In genomic region chr2:141234306-141234705, GRCm38 (mm10) we compare ENCODE assay signal across 15 mouse cellular contexts.
DNase-seq lines count a peak whose midpoint lies in the region; ATAC-seq lines count a peak whose summit lies in the region.
"Had no signal": no experiment of that assay in that cellular context is flagged by ENCODE, and none has a peak within 500 bp of the region (broad histone marks: within the 10 kb centered on the region; RNA-seq: fewer than 3 reads in every experiment).

No protein-coding gene starts in this region.

- ATAC-seq in hindbrain, embryonic 11.5 days (ENCODE audit: low FRiP score): no peak
- ATAC-seq in hindbrain, embryonic 16.5 days: no peak
- no peak for ATAC-seq in midbrain, embryonic 11.5 days (ENCODE audit: low FRiP score)
- ATAC-seq in midbrain, embryonic 14.5 days (ENCODE audit: low FRiP score, low TSS enrichment): no peak
- no peak for ATAC-seq in embryonic facial prominence, embryonic 15.5 days (ENCODE audit: insufficient number of reproducible peaks, low FRiP score, low TSS enrichment, low read depth)
- ATAC-seq in neural tube, embryonic 11.5 days (ENCODE audit: insufficient read depth, low FRiP score, low TSS enrichment): no peak

- H3K4me3 ChIP-seq in hindbrain, embryonic 11.5 days (ENCODE audit: low read depth, low read length): no peak overlapping the region
- H3K4me3 ChIP-seq in hindbrain, embryonic 16.5 days (ENCODE audit: low read length): no peak overlapping the region
- no peak overlapping the region for H3K4me3 ChIP-seq in midbrain, embryonic 11.5 days (ENCODE audit: low read depth, low read length)
- H3K4me3 ChIP-seq in midbrain, embryonic 14.5 days (replicated peaks; ENCODE audit: low read depth, low read length): no peak overlapping the region
- no peak overlapping the region for H3K4me3 ChIP-seq in embryonic facial prominence, embryonic 15.5 days (replicated peaks)
- H3K4me3 ChIP-seq in neural tube, embryonic 11.5 days (ENCODE audit: low read depth, low read length): no peak overlapping the region
- H3K4me3 ChIP-seq: gastrocnemius, adult 2 months had no signal

- H3K27ac ChIP-seq in hindbrain, embryonic 11.5 days (ENCODE audit: low read depth, low read length): no peak overlapping the region
- H3K27ac ChIP-seq in hindbrain, embryonic 16.5 days (ENCODE audit: low read depth, low read length): no peak overlapping the region
- no peak overlapping the region for H3K27ac ChIP-seq in midbrain, embryonic 11.5 days (ENCODE audit: low read depth, low read length)
- H3K27ac ChIP-seq in midbrain, embryonic 14.5 days (replicated peaks; ENCODE audit: low read depth, low read length): no peak overlapping the region
- H3K27ac ChIP-seq in embryonic facial prominence, embryonic 15.5 days (replicated peaks): peak overlapping the region; percentile 74
- no peak overlapping the region for H3K27ac ChIP-seq in neural tube, embryonic 11.5 days (ENCODE audit: low read depth, low read length)
- H3K27ac ChIP-seq: gastrocnemius, adult 2 months had no signal

- no peak overlapping the region for H3K9ac ChIP-seq in hindbrain, embryonic 11.5 days (ENCODE audit: low read depth, low read length)
- no peak overlapping the region for H3K9ac ChIP-seq in hindbrain, embryonic 16.5 days (ENCODE audit: low read depth, low read length)
- H3K9ac ChIP-seq in midbrain, embryonic 11.5 days (ENCODE audit: low read length): no peak overlapping the region
- H3K9ac ChIP-seq in midbrain, embryonic 14.5 days (replicated peaks; ENCODE audit: low read length): no peak overlapping the region
- H3K9ac ChIP-seq in embryonic facial prominence, embryonic 15.5 days: no peak overlapping the region
- no peak overlapping the region for H3K9ac ChIP-seq in neural tube, embryonic 11.5 days (ENCODE audit: low read length)

- no peaks in the 10 kb centered on the region for H3K27me3 ChIP-seq in hindbrain, embryonic 11.5 days (ENCODE audit: control insufficient read depth, insufficient read depth, low read length)
- H3K27me3 ChIP-seq in hindbrain, embryonic 16.5 days (replicated peaks; ENCODE audit: control insufficient read depth, insufficient read depth, low read length): no peaks in the 10 kb centered on the region
- no peaks in the 10 kb centered on the region for H3K27me3 ChIP-seq in midbrain, embryonic 11.5 days (ENCODE audit: control insufficient read depth, insufficient read depth, low read length)
- no peaks in the 10 kb centered on the region for H3K27me3 ChIP-seq in midbrain, embryonic 14.5 days (ENCODE audit: control insufficient read depth, insufficient read depth, low read length)
- H3K27me3 ChIP-seq in embryonic facial prominence, embryonic 15.5 days: no peaks in the 10 kb centered on the region
- no peaks in the 10 kb centered on the region for H3K27me3 ChIP-seq in neural tube, embryonic 11.5 days (ENCODE audit: control insufficient read depth, insufficient read depth, low read length)

- no peaks in the 10 kb centered on the region for H3K36me3 ChIP-seq in hindbrain, embryonic 11.5 days (ENCODE audit: control insufficient read depth, insufficient read depth, low read length)
- no peaks in the 10 kb centered on the region for H3K36me3 ChIP-seq in hindbrain, embryonic 16.5 days (ENCODE audit: control insufficient read depth, insufficient read depth, low read length)
- H3K36me3 ChIP-seq in midbrain, embryonic 11.5 days (ENCODE audit: control insufficient read depth, insufficient read depth, low read length): no peaks in the 10 kb centered on the region
- H3K36me3 ChIP-seq in midbrain, embryonic 14.5 days (ENCODE audit: control insufficient read depth, insufficient read depth, low read length): no peaks in the 10 kb centered on the region
- no peaks in the 10 kb centered on the region for H3K36me3 ChIP-seq in embryonic facial prominence, embryonic 15.5 days
- H3K36me3 ChIP-seq in neural tube, embryonic 11.5 days (ENCODE audit: control insufficient read depth, insufficient read depth, low read length): no peaks in the 10 kb centered on the region
- H3K36me3 ChIP-seq: G1E had no signal

- H3K9me3 ChIP-seq in hindbrain, embryonic 11.5 days (ENCODE audit: control insufficient read depth, low read length): no peaks in the 10 kb centered on the region
- H3K9me3 ChIP-seq in hindbrain, embryonic 16.5 days (ENCODE audit: control insufficient read depth, low read length): no peaks in the 10 kb centered on the region
- H3K9me3 ChIP-seq in midbrain, embryonic 11.5 days (ENCODE audit: control insufficient read depth, low read length): no peaks in the 10 kb centered on the region
- no peaks in the 10 kb centered on the region for H3K9me3 ChIP-seq in midbrain, embryonic 14.5 days (ENCODE audit: control insufficient read depth, low read length)
- H3K9me3 ChIP-seq in embryonic facial prominence, embryonic 15.5 days (replicated peaks): no peaks in the 10 kb centered on the region
- H3K9me3 ChIP-seq in neural tube, embryonic 11.5 days (ENCODE audit: control insufficient read depth, low read length): no peaks in the 10 kb centered on the region

- H3K4me1 ChIP-seq in hindbrain, embryonic 11.5 days (replicated peaks; ENCODE audit: control insufficient read depth, insufficient read depth, low read length): 0 out of 2 replicates have a peak, but pooled peaks cover 2% of the 10 kb centered on the region
- H3K4me1 ChIP-seq in hindbrain, embryonic 16.5 days (ENCODE audit: control insufficient read depth, insufficient read depth, low read depth, low read length): peaks cover 3% of the 10 kb centered on the region; the same call in 1 of the 2 replicates
- no peaks in the 10 kb centered on the region for H3K4me1 ChIP-seq in midbrain, embryonic 11.5 days (ENCODE audit: control insufficient read depth, insufficient read depth, low read length)
- H3K4me1 ChIP-seq in midbrain, embryonic 14.5 days (ENCODE audit: control insufficient read depth, insufficient read depth, low read length): peaks cover 11% of the 10 kb centered on the region; the same call in 1 of the 2 replicates
- peaks cover 21% of the 10 kb centered on the region for H3K4me1 ChIP-seq in embryonic facial prominence, embryonic 15.5 days
- no peaks in the 10 kb centered on the region for H3K4me1 ChIP-seq in neural tube, embryonic 11.5 days (ENCODE audit: control insufficient read depth, insufficient read depth, low read length)

- no peak overlapping the region for H3K4me2 ChIP-seq in hindbrain, embryonic 11.5 days (replicated peaks; ENCODE audit: low read depth, low read length)
- H3K4me2 ChIP-seq in hindbrain, embryonic 16.5 days (ENCODE audit: low read length): no peak overlapping the region
- no peak overlapping the region for H3K4me2 ChIP-seq in midbrain, embryonic 11.5 days
- no peak overlapping the region for H3K4me2 ChIP-seq in midbrain, embryonic 14.5 days (ENCODE audit: low read length)
- no peak overlapping the region for H3K4me2 ChIP-seq in embryonic facial prominence, embryonic 15.5 days (replicated peaks)
- H3K4me2 ChIP-seq in neural tube, embryonic 11.5 days (ENCODE audit: low read depth): no peak overlapping the region
- H3K4me2 ChIP-seq: liver, embryonic 11.5 days had no signal

- 50% methylated on average over 8 of the region's 8 CpGs for WGBS in hindbrain, embryonic 11.5 days
- WGBS in hindbrain, embryonic 16.5 days: 58% methylated on average over 8 of the region's 8 CpGs
- 52% methylated on average over 8 of the region's 8 CpGs for WGBS in midbrain, embryonic 11.5 days
- 72% methylated on average over 8 of the region's 8 CpGs for WGBS in midbrain, embryonic 14.5 days
- WGBS in embryonic facial prominence, embryonic 15.5 days: 32% methylated on average over 8 of the region's 8 CpGs
- WGBS in neural tube, embryonic 11.5 days: 29% methylated on average over 8 of the region's 8 CpGs

- DNase-seq in hindbrain, embryonic 11.5 days (ENCODE audit: low spot score): peak; percentile 42
- peak; percentile 75 for DNase-seq in midbrain, embryonic 11.5 days (ENCODE audit: low spot score, missing footprints)
- no peak for DNase-seq in midbrain, embryonic 14.5 days
- peak; percentile 44 for DNase-seq in neural tube, embryonic 11.5 days (ENCODE audit: low spot score)
- DNase-seq in MN1 (ENCODE audit: low spot score): no peak
- DNase-seq in layer of hippocampus, postnatal 25 days (ENCODE audit: extremely low spot score in 1 of 2, low spot score in 1 of 2): no peak
- DNase-seq: cerebellum, adult 9-11 months; gastrocnemius, adult 2 months; heart, postnatal 36 days; kidney, adult 8-10 months; thymus, postnatal 14 days had no signal

Comparison
In these comparisons a context has a peak if more than half of its experiments do, and no peak if none do; other contexts are left out.
1. DNase-seq: peak in hindbrain, embryonic 11.5 days (single experiment), midbrain, embryonic 11.5 days (single experiment) and neural tube, embryonic 11.5 days (single experiment); none in midbrain, embryonic 14.5 days (single experiment), MN1 (single experiment) and layer of hippocampus, postnatal 25 days (0 of 2).